Mouse (Mus musculus): ENCODE data around the gene Fgfr2. TPM values are rescaled to one million over a fixed set of nuclear protein-coding genes. Genes with fewer than 3 reads are reported as not detected.

Fgfr2 gene
- polyA plus RNA-seq, 1 experiment from 2014 or later, result 104 TPM

- no peaks in the 10 kb centered on the region for H3K9me3 ChIP-seq
- H3K4me2 ChIP-seq, result peak within 1 kb of the TSS; percentile 64
- H3K27me3 ChIP-seq (replicated peaks), result no peaks in the 10 kb centered on the region
- peak within 1 kb of the TSS; percentile 87 for H3K9ac ChIP-seq
- peak within 1 kb of the TSS; percentile 85 for H3K4me3 ChIP-seq (replicated peaks)
- peaks cover 3% of the 10 kb centered on the region; the same call in 1 of the 2 replicates for H3K4me1 ChIP-seq
- H3K36me3 ChIP-seq, result no peaks in the 10 kb centered on the region
- ATAC-seq (ENCODE audit: insufficient read depth, low FRiP score, low read depth), result peak; percentile 98
- WGBS, result under 1% methylated on average over 101 of the region's 114 CpGs
- H3K27ac ChIP-seq, result peak within 1 kb of the TSS; percentile 85
Observed at GRCm38 (mm10) chr7:130865613-130866591, 2257.2 kb downstream of the Fgfr2 start, which contains the start of gene Plekha1. Gene Plekha1, plus strand, starts transcription at chr7:130865756.

- H3K9me3 ChIP-seq, result no peaks in the 10 kb centered on the region
- ATAC-seq (ENCODE audit: insufficient read depth, low FRiP score, low read depth), result no peak
Observed at GRCm38 (mm10) chr7:130864711-130865110, 2258.4 kb downstream of the Fgfr2 start.

GRCm38 (mm10) chr7:130862501-130862900, 2260.6 kb downstream of the Fgfr2 start:
- H3K4me2 ChIP-seq, result no peak overlapping the region
- H3K9me3 ChIP-seq, result no peaks in the 10 kb centered on the region
- no peak for ATAC-seq (ENCODE audit: insufficient read depth, low FRiP score, low read depth)
- no peak overlapping the region for H3K27ac ChIP-seq
- no peak overlapping the region for H3K9ac ChIP-seq
- H3K4me1 ChIP-seq, result peaks cover 3% of the 10 kb centered on the region; the same call in 1 of the 2 replicates
- WGBS, result 62% methylated on average over 1 of the region's 1 CpGs
- no peak overlapping the region for H3K4me3 ChIP-seq (replicated peaks)
- H3K27me3 ChIP-seq (replicated peaks), result no peaks in the 10 kb centered on the region
- no peaks in the 10 kb centered on the region for H3K36me3 ChIP-seq

More at GRCm38 (mm10) chr7:130864711-130865110, 2258.4 kb downstream of the Fgfr2 start:
- Histone ChIP-seq H3K4me2 (no peak overlapping the region), H3K27ac (no peak overlapping the region), H3K4me3 (replicated peaks) (no peak overlapping the region), H3K36me3 (no peaks in the 10 kb centered on the region), H3K4me1 (peaks cover 3% of the 10 kb centered on the region; the same call in 1 of the 2 replicates), H3K9ac (no peak overlapping the region), H3K27me3 (replicated peaks) (no peaks in the 10 kb centered on the region)
- WGBS, result 68% methylated on average over 7 of the region's 7 CpGs

- no peak for ATAC-seq (ENCODE audit: insufficient read depth, low FRiP score, low read depth)
- WGBS, result 51% methylated on average over 11 of the region's 11 CpGs
- no peaks in the 10 kb centered on the region for H3K9me3 ChIP-seq
Observed at GRCm38 (mm10) chr7:130860721-130861142, 2262.4 kb downstream of the Fgfr2 start.

GRCm38 (mm10) chr7:130859926-130860325, 2263.2 kb downstream of the Fgfr2 start:
- Histone ChIP-seq H3K27me3 (replicated peaks) (no peaks in the 10 kb centered on the region), H3K9ac (no peak overlapping the region), H3K27ac (no peak overlapping the region), H3K36me3 (no peaks in the 10 kb centered on the region), H3K4me1 (no peaks in the 10 kb centered on the region), H3K4me3 (replicated peaks) (no peak overlapping the region), H3K4me2 (no peak overlapping the region), H3K9me3 (no peaks in the 10 kb centered on the region)
- WGBS, result 52% methylated on average over 5 of the region's 5 CpGs
- no peak for ATAC-seq (ENCODE audit: insufficient read depth, low FRiP score, low read depth)

More at GRCm38 (mm10) chr7:130860721-130861142, 2262.4 kb downstream of the Fgfr2 start:
- no peak overlapping the region for H3K27ac ChIP-seq
- H3K4me3 ChIP-seq (replicated peaks), result no peak overlapping the region
- no peak overlapping the region for H3K9ac ChIP-seq
- no peaks in the 10 kb centered on the region for H3K36me3 ChIP-seq
- H3K27me3 ChIP-seq (replicated peaks), result no peaks in the 10 kb centered on the region
- no peak overlapping the region for H3K4me2 ChIP-seq
- H3K4me1 ChIP-seq, result no peaks in the 10 kb centered on the region

GRCm38 (mm10) chr7:130857973-130858372, 2265.2 kb downstream of the Fgfr2 start:
- ATAC-seq (ENCODE audit: insufficient read depth, low FRiP score, low read depth), result no peak
- no peak overlapping the region for H3K9ac ChIP-seq
- 62% methylated on average over 6 of the region's 6 CpGs for WGBS
- no peaks in the 10 kb centered on the region for H3K36me3 ChIP-seq
- no peak overlapping the region for H3K4me2 ChIP-seq
- no peak overlapping the region for H3K4me3 ChIP-seq (replicated peaks)
- no peaks in the 10 kb centered on the region for H3K27me3 ChIP-seq (replicated peaks)
- no peak overlapping the region for H3K27ac ChIP-seq
- H3K9me3 ChIP-seq, result no peaks in the 10 kb centered on the region
- no peaks in the 10 kb centered on the region for H3K4me1 ChIP-seq

- Histone ChIP-seq H3K36me3 (no peaks in the 10 kb centered on the region), H3K27me3 (replicated peaks) (no peaks in the 10 kb centered on the region), H3K9ac (no peak overlapping the region), H3K27ac (no peak overlapping the region), H3K4me2 (no peak overlapping the region), H3K4me3 (replicated peaks) (no peak overlapping the region), H3K4me1 (no peaks in the 10 kb centered on the region), H3K9me3 (no peaks in the 10 kb centered on the region)
- 33% methylated on average over 3 of the region's 3 CpGs for WGBS
- no peak for ATAC-seq (ENCODE audit: insufficient read depth, low FRiP score, low read depth)
Observed at GRCm38 (mm10) chr7:130855681-130856080, 2267.5 kb downstream of the Fgfr2 start.

GRCm38 (mm10) chr7:130854684-130855292, 2268.4 kb downstream of the Fgfr2 start:
- H3K36me3 ChIP-seq, result no peaks in the 10 kb centered on the region
- no peaks in the 10 kb centered on the region for H3K27me3 ChIP-seq (replicated peaks)
- no peak overlapping the region for H3K4me3 ChIP-seq (replicated peaks)
- no peak overlapping the region for H3K4me2 ChIP-seq
- no peak overlapping the region for H3K9ac ChIP-seq
- ATAC-seq (ENCODE audit: insufficient read depth, low FRiP score, low read depth), result no peak
- H3K4me1 ChIP-seq, result no peaks in the 10 kb centered on the region
- 53% methylated on average over 4 of the region's 4 CpGs for WGBS
- H3K27ac ChIP-seq, result no peak overlapping the region
- no peaks in the 10 kb centered on the region for H3K9me3 ChIP-seq

GRCm38 (mm10) chr7:130847164-130847718, 2275.9 kb downstream of the Fgfr2 start:
- 83% methylated on average over 17 of the region's 17 CpGs for WGBS
- no peak overlapping the region for H3K4me3 ChIP-seq (replicated peaks)
- H3K9me3 ChIP-seq, result no peaks in the 10 kb centered on the region
- H3K4me2 ChIP-seq, result no peak overlapping the region
- ATAC-seq (ENCODE audit: insufficient read depth, low FRiP score, low read depth), result no peak
- H3K27ac ChIP-seq, result no peak overlapping the region
- H3K36me3 ChIP-seq, result no peaks in the 10 kb centered on the region
- H3K27me3 ChIP-seq (replicated peaks), result no peaks in the 10 kb centered on the region
- no peak overlapping the region for H3K9ac ChIP-seq
- H3K4me1 ChIP-seq, result no peaks in the 10 kb centered on the region

- no peak overlapping the region for H3K4me2 ChIP-seq
- H3K4me3 ChIP-seq (replicated peaks), result no peak overlapping the region
- H3K27me3 ChIP-seq (replicated peaks), result no peaks in the 10 kb centered on the region
- no peak overlapping the region for H3K9ac ChIP-seq
- no peaks in the 10 kb centered on the region for H3K9me3 ChIP-seq
- 85% methylated on average over 12 of the region's 12 CpGs for WGBS
- H3K4me1 ChIP-seq, result peaks cover 14% of the 10 kb centered on the region
- H3K27ac ChIP-seq, result no peak overlapping the region
- no peaks in the 10 kb centered on the region for H3K36me3 ChIP-seq
- no peak for ATAC-seq (ENCODE audit: insufficient read depth, low FRiP score, low read depth)
Observed at GRCm38 (mm10) chr7:130839380-130840100, 2283.6 kb downstream of the Fgfr2 start.

- H3K4me3 ChIP-seq (replicated peaks), result no peak overlapping the region
- H3K36me3 ChIP-seq, result no peaks in the 10 kb centered on the region
- H3K27me3 ChIP-seq (replicated peaks), result no peaks in the 10 kb centered on the region
- no peak overlapping the region for H3K27ac ChIP-seq
- ATAC-seq (ENCODE audit: insufficient read depth, low FRiP score, low read depth), result no peak
- 65% methylated on average over 3 of the region's 3 CpGs for WGBS
- peaks cover 21% of the 10 kb centered on the region for H3K4me1 ChIP-seq
- H3K4me2 ChIP-seq, result no peak overlapping the region
- no peaks in the 10 kb centered on the region for H3K9me3 ChIP-seq
- no peak overlapping the region for H3K9ac ChIP-seq
Observed at GRCm38 (mm10) chr7:130838658-130839025, 2284.5 kb downstream of the Fgfr2 start.
